Mouse (Mus musculus) forebrain, embryonic 16.5 days (tissue): ENCODE results near the gene Fam20b. TPM values are rescaled to one million over a fixed set of nuclear protein-coding genes. Genes with fewer than 3 reads are reported as not detected.

ENCODE experiments used
- ATAC-seq: fragments of 200-750 bp; cut with Nextera tagmentation; 2 replicates; pipeline ENCODE4 v1.8.0; 2017; ENCODE audit warnings: mild to moderate bottlenecking, moderate library complexity
- H3K27ac ChIP-seq: fragments of 300-500 bp; sonication (generic); 2 replicates; pipeline ENCODE4 v1.5.1; 2014; ENCODE audit warnings: low read length, control low read depth
- H3K27me3 ChIP-seq: fragments of 300-500 bp; sonication (generic); replicated peaks from 2 replicates; pipeline ENCODE4 v1.6.1; 2014; ENCODE audit warnings: low read length; ENCODE audit not compliant: control insufficient read depth, insufficient read depth
- H3K36me3 ChIP-seq: fragments of 300-500 bp; sonication (generic); 2 replicates; pipeline ENCODE4 v1.6.1; 2014; ENCODE audit not compliant: control insufficient read depth, insufficient read depth
- H3K4me1 ChIP-seq: fragments of 300-500 bp; sonication (generic); replicated peaks from 2 replicates; pipeline ENCODE4 v1.6.1; 2014; ENCODE audit warnings: low read length; ENCODE audit not compliant: control insufficient read depth, insufficient read depth
- H3K4me2 ChIP-seq: fragments of 300-500 bp; sonication (generic); 2 replicates; pipeline ENCODE4 v1.6.1; 2014; ENCODE audit warnings: mild to moderate bottlenecking, low read length, control low read depth
- H3K4me3 ChIP-seq: fragments of 300-500 bp; sonication (generic); replicated peaks from 2 replicates; pipeline ENCODE4 v1.5.1; 2014; ENCODE audit warnings: mild to moderate bottlenecking, low read length, control low read depth
- H3K9ac ChIP-seq: fragments of 300-500 bp; sonication (generic); replicated peaks from 2 replicates; pipeline ENCODE4 v1.6.1; 2014; ENCODE audit warnings: low read depth, low read length, control low read depth
- H3K9me3 ChIP-seq: fragments of 300-500 bp; sonication (generic); 2 replicates; pipeline ENCODE4 v1.6.1; 2016; ENCODE audit warnings: low read length; ENCODE audit not compliant: control insufficient read depth
- WGBS: fragments of 180-500 bp; shearing (Covaris S2); extraction: QIAGEN DNeasy Blood & Tissue Kit; methylation state at CpG from one replicate; pipeline ENCODE4 v1.1.7; 2014; 5-methylcytosine and 5-hydroxymethylcytosine counted together
- polyA plus RNA-seq: library from polyadenylated mRNA; unstranded; fragments of >200 nt; fragmentation: Nextera tagmentation; extraction: Ambion mirVana; gene quantifications from 2 replicates; pipeline ENCODE4 v1.2.1, GENCODE M21; 2015

The Fam20b gene
- polyA plus RNA-seq, 1 experiment from 2014 or later, result 27.2 TPM

DNA sequence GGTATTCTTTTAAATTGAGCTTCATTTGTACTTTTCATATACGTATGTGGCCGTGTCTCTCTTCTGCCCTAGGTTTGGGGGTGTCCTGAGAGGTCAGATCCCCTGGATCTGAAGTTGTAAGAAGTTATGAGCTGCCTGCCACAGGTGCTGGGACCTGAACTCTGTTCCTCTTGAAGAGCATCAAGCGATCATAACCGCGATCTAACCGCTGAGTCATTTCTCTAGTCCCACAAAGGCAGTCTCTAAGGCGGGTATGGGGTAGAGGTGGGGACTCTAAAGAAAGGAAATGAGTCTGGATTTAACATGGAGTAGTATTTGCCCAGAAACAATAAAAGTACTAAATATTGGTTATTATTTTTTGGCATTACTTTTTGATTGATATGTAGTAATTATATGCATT is 34.1 kb upstream of the Fam20b start:
- H3K4me2 ChIP-seq, result no peak overlapping the region
- no peak overlapping the region for H3K4me3 ChIP-seq
- H3K27me3 ChIP-seq, result no peaks in the 10 kb centered on the region
- no peak overlapping the region for H3K27ac ChIP-seq
- H3K36me3 ChIP-seq, result no peaks in the 10 kb centered on the region
- peaks cover 19% of the 10 kb centered on the region for H3K4me1 ChIP-seq
- no peaks in the 10 kb centered on the region for H3K9me3 ChIP-seq
- WGBS, result 94% methylated on average over 7 of the region's 7 CpGs
- H3K9ac ChIP-seq, result no peak overlapping the region
- no peak for ATAC-seq

DNA sequence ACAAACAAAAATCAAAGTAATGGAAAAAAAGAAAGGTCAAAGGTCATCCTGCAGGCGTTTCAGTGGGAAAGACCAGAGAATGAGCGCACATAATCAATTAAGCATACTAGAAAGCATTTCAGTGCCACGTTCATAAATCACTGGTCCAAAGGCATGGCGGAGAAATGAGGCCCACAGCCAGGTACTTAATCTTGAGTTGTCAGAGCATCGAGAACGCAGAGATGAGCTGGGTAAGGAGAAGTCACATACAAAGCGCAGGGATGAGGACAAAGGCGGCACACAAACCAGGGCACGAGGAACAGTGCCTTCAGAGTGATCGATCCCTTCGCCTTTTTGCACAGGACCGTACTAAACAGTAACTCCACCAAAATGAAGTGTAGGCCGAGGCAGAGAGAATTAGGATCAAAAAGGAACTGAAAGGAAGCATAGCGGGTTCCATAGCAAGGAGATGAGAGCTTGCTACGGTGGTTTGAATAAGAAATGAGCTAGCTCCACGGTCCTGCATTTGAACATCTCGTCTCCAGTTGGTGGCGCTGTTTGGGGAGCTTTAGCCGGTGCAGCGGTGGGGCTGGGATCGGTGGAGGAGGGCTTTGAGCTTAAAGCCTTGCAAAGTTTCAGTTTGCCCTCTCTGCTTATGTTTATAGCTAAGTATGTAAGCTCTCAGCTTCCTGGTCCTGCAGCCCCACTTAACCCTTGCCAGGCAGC is 33.3 kb upstream of the Fam20b start:
- Histone ChIP-seq H3K4me2 (peak overlapping the region; percentile 18), H3K4me1 (peaks cover 19% of the 10 kb centered on the region), H3K27me3 (no peaks in the 10 kb centered on the region), H3K9me3 (no peaks in the 10 kb centered on the region), H3K4me3 (no peak overlapping the region), H3K9ac (peak overlapping the region; percentile 3; the same call in 1 of the 2 replicates), H3K36me3 (no peaks in the 10 kb centered on the region), H3K27ac (no peak overlapping the region)
- ATAC-seq, result peak; percentile 57
- WGBS, result 12% methylated on average over 21 of the region's 21 CpGs

DNA sequence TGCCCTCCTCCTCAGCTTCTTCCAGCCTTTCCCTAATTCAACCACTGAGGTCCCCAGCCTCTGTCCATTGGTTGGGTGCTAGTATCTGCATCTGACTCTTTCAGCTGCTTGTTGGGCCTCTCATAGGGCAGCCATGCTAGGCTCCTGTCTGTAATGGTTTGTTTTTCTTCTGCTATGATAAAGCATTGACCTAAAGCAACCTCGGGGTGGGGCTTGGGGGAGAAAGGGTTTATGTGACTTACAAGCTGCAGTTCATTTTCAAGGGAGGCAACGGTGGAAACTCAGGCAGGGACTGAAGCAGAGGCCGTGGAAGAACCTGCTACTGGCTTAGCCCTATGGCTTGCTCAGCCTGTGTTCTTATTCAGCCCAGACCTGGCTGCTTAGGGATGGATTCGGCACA is 31.4 kb upstream of the Fam20b start:
- Histone ChIP-seq H3K36me3 (no peaks in the 10 kb centered on the region), H3K27ac (no peak overlapping the region), H3K4me1 (peaks cover 18% of the 10 kb centered on the region), H3K9me3 (no peaks in the 10 kb centered on the region), H3K4me3 (no peak overlapping the region), H3K27me3 (no peaks in the 10 kb centered on the region), H3K9ac (no peak overlapping the region), H3K4me2 (no peak overlapping the region)
- no peak for ATAC-seq
- 64% methylated on average over 4 of the region's 4 CpGs for WGBS

DNA sequence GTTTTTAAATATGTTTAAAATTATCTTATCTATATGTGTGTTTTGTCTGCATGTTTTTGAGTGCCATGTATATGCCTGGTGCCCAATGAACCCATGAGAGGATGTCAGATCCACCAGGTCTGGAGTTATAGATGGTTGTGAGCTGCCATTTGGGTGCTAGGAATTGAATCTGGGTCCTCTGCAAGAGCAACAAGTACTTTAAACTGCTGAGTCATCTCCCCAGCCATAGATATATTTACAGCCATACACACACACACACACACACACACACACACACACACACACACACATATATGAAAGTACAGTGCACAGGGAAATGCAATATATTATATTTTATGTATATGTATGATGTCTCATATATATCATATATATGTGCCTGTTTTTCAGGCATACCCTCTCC is 30.2 kb upstream of the Fam20b start:
- Histone ChIP-seq H3K4me1 (peaks cover 7% of the 10 kb centered on the region; the same call in 1 of the 2 replicates), H3K27ac (no peak overlapping the region), H3K4me2 (no peak overlapping the region), H3K36me3 (no peaks in the 10 kb centered on the region), H3K9me3 (no peaks in the 10 kb centered on the region), H3K9ac (no peak overlapping the region), H3K27me3 (no peaks in the 10 kb centered on the region), H3K4me3 (no peak overlapping the region)
- no peak for ATAC-seq

DNA sequence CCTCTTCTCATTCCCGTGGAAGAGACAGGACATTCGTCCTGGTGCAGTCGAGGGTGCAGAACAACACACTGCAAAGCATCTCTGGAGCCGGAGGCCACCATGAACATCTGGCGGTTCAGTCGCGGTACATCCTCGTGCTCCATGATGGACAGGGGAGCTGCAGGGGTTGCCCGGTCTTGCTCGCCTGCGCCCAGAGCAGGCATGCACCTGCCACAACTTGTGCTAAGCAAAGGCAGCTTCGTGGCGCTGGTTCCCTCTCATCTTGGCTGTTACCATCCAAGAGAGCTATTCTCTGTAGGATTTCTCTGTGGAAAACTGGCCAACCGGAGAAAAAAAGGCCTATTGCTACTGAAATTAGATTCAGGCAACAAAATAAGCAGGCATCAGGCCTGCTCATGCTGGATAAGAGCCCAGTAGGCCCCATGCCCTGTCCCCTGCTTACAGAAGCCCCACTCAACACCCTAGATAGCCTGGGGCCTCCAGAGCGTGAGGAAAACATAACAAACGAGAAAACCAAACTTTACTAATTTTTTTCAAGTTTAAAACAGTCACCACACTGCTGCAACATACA is 29.6 kb upstream of the Fam20b start:
- H3K9ac ChIP-seq, result no peak overlapping the region
- H3K27ac ChIP-seq, result peak overlapping the region; percentile 41; the same call in 1 of the 2 replicates
- no peak overlapping the region for H3K4me2 ChIP-seq
- peaks cover 7% of the 10 kb centered on the region; the same call in 1 of the 2 replicates for H3K4me1 ChIP-seq
- peak; percentile 79 for ATAC-seq
- H3K27me3 ChIP-seq, result no peaks in the 10 kb centered on the region
- H3K9me3 ChIP-seq, result no peaks in the 10 kb centered on the region
- no peaks in the 10 kb centered on the region for H3K36me3 ChIP-seq
- WGBS, result 54% methylated on average over 16 of the region's 16 CpGs
- H3K4me3 ChIP-seq, result no peak overlapping the region

DNA sequence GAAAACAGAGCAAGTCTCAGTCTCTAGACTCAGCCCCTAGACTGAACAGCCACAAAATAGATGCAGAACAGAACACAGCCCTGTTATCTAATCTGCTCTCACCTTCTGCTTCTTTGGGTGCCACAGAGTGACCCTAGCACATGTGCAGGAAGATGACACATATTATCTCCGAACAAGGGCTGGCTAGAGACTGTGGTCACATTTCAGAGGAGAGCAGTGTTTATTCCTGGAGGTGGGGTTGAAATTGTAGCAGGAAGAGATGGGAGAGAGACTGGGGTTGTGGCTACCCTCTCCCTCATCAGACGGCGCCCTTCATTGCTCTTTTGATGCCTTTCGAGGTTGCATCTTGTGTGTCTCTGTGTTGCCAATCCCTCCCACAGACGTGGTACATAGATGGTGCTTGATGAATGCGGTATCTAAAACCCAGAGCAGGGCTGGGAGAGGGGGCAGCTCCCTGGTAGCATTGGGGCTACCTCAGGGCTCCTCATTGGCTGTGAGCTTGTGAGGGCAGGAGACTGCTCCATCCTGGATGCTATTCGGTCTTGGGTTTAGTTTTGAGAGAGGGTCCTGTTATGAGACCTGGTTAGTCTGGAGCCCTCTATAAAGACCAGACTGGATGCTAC is 26.4 kb upstream of the Fam20b start:
- Histone ChIP-seq H3K9me3 (no peaks in the 10 kb centered on the region), H3K27ac (no peak overlapping the region)
- WGBS, result 92% methylated on average over 7 of the region's 7 CpGs

DNA sequence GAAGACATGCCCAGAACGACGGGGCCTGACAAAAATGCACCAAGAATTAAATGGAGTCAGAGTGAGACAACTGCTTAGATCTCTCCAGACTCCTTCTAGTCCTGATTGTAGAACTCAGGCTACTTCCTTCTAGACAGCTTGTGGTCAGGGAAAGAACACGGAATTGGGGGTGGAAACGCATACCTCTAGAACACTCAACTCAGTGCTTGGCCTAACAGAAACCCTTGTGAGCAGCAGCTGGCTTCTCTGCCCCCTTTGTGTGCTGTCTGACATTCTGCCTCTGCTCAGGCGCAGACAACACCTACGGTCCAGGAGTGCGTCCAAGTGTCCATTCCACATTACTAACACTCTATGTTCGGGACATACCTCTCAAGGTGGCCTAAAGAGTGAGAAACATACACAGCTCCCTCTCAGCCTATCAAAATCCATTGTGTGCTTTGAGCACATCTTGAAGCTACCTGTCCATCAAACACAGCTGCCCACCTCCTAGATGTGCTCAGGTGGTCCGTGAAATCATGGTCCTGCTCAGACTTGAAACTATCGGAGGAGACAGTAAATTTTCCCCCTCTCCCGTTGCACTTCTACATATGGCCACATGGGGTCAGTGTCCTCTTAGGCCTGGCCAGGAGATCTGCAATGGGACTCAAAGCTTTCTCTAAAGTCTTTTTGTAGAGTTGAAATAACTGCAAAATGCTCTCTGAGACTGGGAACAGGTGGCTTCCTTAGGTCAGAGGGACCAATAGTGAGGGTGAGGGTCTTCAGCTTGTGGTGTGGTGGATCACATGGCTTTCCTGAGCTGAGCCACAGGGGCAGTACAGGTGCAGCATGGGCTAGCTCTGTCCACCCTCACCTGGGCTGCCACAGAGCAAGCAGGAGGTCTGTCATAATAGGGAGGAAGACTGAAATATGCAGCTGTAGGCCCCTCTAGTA is 22.9 kb upstream of the Fam20b start:
- no peak overlapping the region for H3K27ac ChIP-seq
- no peak overlapping the region for H3K4me2 ChIP-seq
- no peak overlapping the region for H3K4me3 ChIP-seq
- ATAC-seq, result peak; percentile 47
- no peak overlapping the region for H3K9ac ChIP-seq
- no peaks in the 10 kb centered on the region for H3K27me3 ChIP-seq
- no peaks in the 10 kb centered on the region for H3K36me3 ChIP-seq
- no peaks in the 10 kb centered on the region for H3K4me1 ChIP-seq
- WGBS, result 60% methylated on average over 11 of the region's 11 CpGs
- H3K9me3 ChIP-seq, result no peaks in the 10 kb centered on the region

More for the DNA sequence above, 26.4 kb upstream of the Fam20b start:
- no peak overlapping the region for H3K9ac ChIP-seq
- 0 out of 2 replicates have a peak, but pooled peaks cover 3% of the 10 kb centered on the region for H3K4me1 ChIP-seq
- no peaks in the 10 kb centered on the region for H3K36me3 ChIP-seq
- H3K27me3 ChIP-seq, result no peaks in the 10 kb centered on the region
- H3K4me2 ChIP-seq, result no peak overlapping the region
- H3K4me3 ChIP-seq, result no peak overlapping the region
- no peak for ATAC-seq

DNA sequence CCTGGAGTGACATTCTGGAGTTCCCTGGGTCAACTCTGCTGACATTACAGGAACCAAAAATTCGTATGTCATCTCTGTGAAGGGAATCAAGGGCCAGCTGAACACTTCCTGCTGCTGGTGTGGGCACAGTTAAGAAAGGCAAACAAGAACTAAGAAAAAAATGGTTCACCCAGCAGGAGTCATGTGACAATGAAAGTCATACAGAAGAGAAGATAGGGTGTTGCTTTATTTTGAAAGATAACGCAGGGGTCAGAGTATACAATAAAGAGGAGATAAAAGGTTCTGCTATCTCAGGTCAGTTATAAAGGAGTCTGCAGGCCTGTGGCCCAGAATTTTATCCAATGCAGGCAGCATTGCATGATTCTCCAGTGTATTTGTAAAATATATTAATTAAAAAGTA is 16.9 kb upstream of the Fam20b start:
- Histone ChIP-seq H3K4me3 (no peak overlapping the region), H3K36me3 (no peaks in the 10 kb centered on the region), H3K9ac (no peak overlapping the region), H3K4me1 (no peaks in the 10 kb centered on the region), H3K27me3 (no peaks in the 10 kb centered on the region), H3K27ac (no peak overlapping the region), H3K9me3 (no peaks in the 10 kb centered on the region), H3K4me2 (no peak overlapping the region)
- 82% methylated on average over 2 of the region's 2 CpGs for WGBS
- no peak for ATAC-seq

DNA sequence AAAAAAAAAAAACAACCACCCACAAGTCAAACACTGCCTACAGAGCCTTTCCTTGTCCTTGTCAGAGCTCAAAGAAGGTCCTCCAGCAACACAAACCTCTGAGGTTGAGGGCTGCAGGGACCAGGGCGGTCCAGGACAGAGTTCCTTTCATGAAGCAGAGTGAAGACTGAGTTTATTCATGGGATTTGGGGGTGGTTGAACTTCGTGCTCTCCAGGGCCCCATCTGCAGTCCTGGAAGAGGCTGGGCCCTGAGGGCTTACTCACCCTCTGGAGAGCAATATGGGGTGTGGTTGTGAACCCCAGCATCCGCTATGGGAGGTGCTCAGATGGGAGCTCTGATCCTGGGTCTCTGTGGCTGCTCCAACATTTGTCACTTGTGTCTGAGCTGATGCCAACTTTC is 15.1 kb upstream of the Fam20b start:
- ATAC-seq, result no peak

More for the DNA sequence above, 15.1 kb upstream of the Fam20b start:
- H3K27ac ChIP-seq, result no peak overlapping the region
- no peak overlapping the region for H3K4me3 ChIP-seq
- H3K9ac ChIP-seq, result no peak overlapping the region
- H3K36me3 ChIP-seq, result no peaks in the 10 kb centered on the region
- no peaks in the 10 kb centered on the region for H3K27me3 ChIP-seq
- H3K9me3 ChIP-seq, result no peaks in the 10 kb centered on the region
- no peak overlapping the region for H3K4me2 ChIP-seq
- 80% methylated on average over 3 of the region's 3 CpGs for whole genome bisulfite sequencing
- H3K4me1 ChIP-seq, result no peaks in the 10 kb centered on the region
